Mouse (Mus musculus) lung, adult 2 months (tissue): ENCODE results near the gene Anks1b. TPM values are rescaled to one million over a fixed set of nuclear protein-coding genes. Genes with fewer than 3 reads are reported as not detected.

ENCODE experiments used
- DNase-seq: peaks from one replicate; pipeline ENCODE4 v3.0.0; 2022
- H3K4me1 ChIP-seq: fragments of 200-500 bp; 2 replicates; pipeline ENCODE4 v1.6.1; 2011; ENCODE audit warnings: low read length; ENCODE audit not compliant: control insufficient read depth, insufficient read depth
- H3K4me3 ChIP-seq: fragments of 200-500 bp; replicated peaks from 2 replicates; pipeline ENCODE3; 2011; ENCODE audit warnings: low read depth, mild to moderate bottlenecking, control low read depth, low read length; ENCODE audit errors: extremely low read depth
- CTCF ChIP-seq: fragments of 200-500 bp; IDR thresholded peaks from 2 replicates; pipeline ENCODE4 v1.5.1; 2011; ENCODE audit warnings: mild to moderate bottlenecking, low read length, control low read depth; ENCODE audit not compliant: insufficient read depth
- POLR2A ChIP-seq: fragments of 200-500 bp; IDR thresholded peaks from 2 replicates; pipeline ENCODE4 v1.6.1; 2011; ENCODE audit warnings: low read depth, mild to moderate bottlenecking, control low read depth, low read length, borderline replicate concordance; ENCODE audit errors: extremely low read depth
- WGBS: fragments of 180-500 bp; shearing (Covaris S2); methylation state at CpG from one replicate; pipeline ENCODE4 v1.1.7; 2018; 5-methylcytosine and 5-hydroxymethylcytosine counted together
- polyA plus RNA-seq: library from polyadenylated mRNA; depleted of rRNA; stranded (reverse); fragments of >200 nt; gene quantifications from 2 replicates; pipeline ENCODE4 v1.2.3, GENCODE M21; 2012; rRNA removed

Gene Anks1b
- polyA plus RNA-seq, 1 experiment = 0.41 TPM

GRCm38 (mm10) chr10:90974084-90974483 lies 1100.8 kb downstream of the Anks1b start:
- no peak for TF ChIP-seq POLR2A
- no peak for TF ChIP-seq CTCF
- DNase-seq = no peak
- Histone ChIP-seq H3K4me1 (peaks cover 4% of the 10 kb centered on the region; the same call in 1 of the 2 replicates), H3K4me3 (no peak overlapping the region)
- WGBS = 56% methylated on average over 2 of the region's 2 CpGs

GRCm38 (mm10) chr10:90974491-90974890 lies 1101.2 kb downstream of the Anks1b start:
- no peak for DNase-seq
- no peak for TF ChIP-seq CTCF
- TF ChIP-seq POLR2A = no peak
- Histone ChIP-seq H3K4me1 (peaks cover 4% of the 10 kb centered on the region; the same call in 1 of the 2 replicates), H3K4me3 (no peak overlapping the region)
- WGBS = 52% methylated on average over 6 of the region's 6 CpGs

- H3K4me1 ChIP-seq = no peaks in the 10 kb centered on the region
- WGBS = 88% methylated on average over 4 of the region's 4 CpGs
- H3K4me3 ChIP-seq = no peak overlapping the region
- DNase-seq = no peak
- no peak for TF ChIP-seq CTCF
- no peak for TF ChIP-seq POLR2A
Measured at GRCm38 (mm10) chr10:90981811-90982210, 1108.5 kb downstream of the Anks1b start.

GRCm38 (mm10) chr10:90983046-90983445 lies 1109.7 kb downstream of the Anks1b start:
- no peak overlapping the region for H3K4me3 ChIP-seq
- TF ChIP-seq CTCF (no peak), POLR2A (no peak)
- no peaks in the 10 kb centered on the region for H3K4me1 ChIP-seq
- no peak for DNase-seq
- 56% methylated on average over 8 of the region's 8 CpGs for WGBS

GRCm38 (mm10) chr10:90990340-90990739 lies 1117.0 kb downstream of the Anks1b start:
- DNase-seq = no peak
- H3K4me1 ChIP-seq = no peaks in the 10 kb centered on the region
- H3K4me3 ChIP-seq = no peak overlapping the region
- TF ChIP-seq POLR2A (no peak), CTCF (no peak)
- WGBS = 80% methylated on average over 6 of the region's 6 CpGs

- WGBS = 91% methylated on average over 6 of the region's 6 CpGs
- Histone ChIP-seq H3K4me3 (no peak overlapping the region), H3K4me1 (no peaks in the 10 kb centered on the region)
- TF ChIP-seq POLR2A = no peak
- no peak for TF ChIP-seq CTCF
- DNase-seq = no peak
Measured at GRCm38 (mm10) chr10:90992237-90992636, 1118.9 kb downstream of the Anks1b start.

GRCm38 (mm10) chr10:90993869-90994268 lies 1120.6 kb downstream of the Anks1b start:
- TF ChIP-seq POLR2A = no peak
- no peak for TF ChIP-seq CTCF
- DNase-seq = no peak
- no peak overlapping the region for H3K4me3 ChIP-seq

GRCm38 (mm10) chr10:90999899-91000298 lies 1126.6 kb downstream of the Anks1b start:
- no peak for TF ChIP-seq POLR2A
- no peak for TF ChIP-seq CTCF
- Histone ChIP-seq H3K4me1 (no peaks in the 10 kb centered on the region), H3K4me3 (no peak overlapping the region)
- DNase-seq = no peak
- 80% methylated on average over 5 of the region's 5 CpGs for WGBS

More at GRCm38 (mm10) chr10:90993869-90994268, 1120.6 kb downstream of the Anks1b start:
- H3K4me1 ChIP-seq = no peaks in the 10 kb centered on the region
- WGBS = 89% methylated on average over 5 of the region's 5 CpGs

- DNase-seq = no peak
- no peak for TF ChIP-seq POLR2A
- TF ChIP-seq CTCF = no peak
Measured at GRCm38 (mm10) chr10:91001421-91001820, 1128.1 kb downstream of the Anks1b start.

GRCm38 (mm10) chr10:91005858-91006538 lies 1132.7 kb downstream of the Anks1b start:
- H3K4me3 ChIP-seq = no peak overlapping the region
- no peak for DNase-seq
- H3K4me1 ChIP-seq = no peaks in the 10 kb centered on the region
- TF ChIP-seq POLR2A = no peak
- TF ChIP-seq CTCF = no peak
- 75% methylated on average over 12 of the region's 12 CpGs for WGBS

More at GRCm38 (mm10) chr10:91001421-91001820, 1128.1 kb downstream of the Anks1b start:
- no peaks in the 10 kb centered on the region for H3K4me1 ChIP-seq
- no peak overlapping the region for H3K4me3 ChIP-seq
- WGBS = 66% methylated on average over 13 of the region's 13 CpGs

Other genes with a start within 250 kb of the Anks1b start
- 10.6 and 16.0 TPM in 2 replicates for gene Scyl2, start 187.2 kb upstream of the Anks1b start, polyA plus RNA-seq
- gene Actr6, start 141.2 kb upstream of the Anks1b start, polyA plus RNA-seq = 0.71 and 1.7 TPM in 2 replicates
- gene Uhrf1bp1l, start 128.5 kb upstream of the Anks1b start, polyA plus RNA-seq = 20.5 and 27.3 TPM in 2 replicates